Mouse (Mus musculus): ENCODE data around the gene Spag5. TPM values are rescaled to one million over a fixed set of nuclear protein-coding genes. Genes with fewer than 3 reads are reported as not detected.

The Spag5 gene
- polyA plus RNA-seq, 1 experiment from 2014 or later: 1.4 TPM

DNA sequence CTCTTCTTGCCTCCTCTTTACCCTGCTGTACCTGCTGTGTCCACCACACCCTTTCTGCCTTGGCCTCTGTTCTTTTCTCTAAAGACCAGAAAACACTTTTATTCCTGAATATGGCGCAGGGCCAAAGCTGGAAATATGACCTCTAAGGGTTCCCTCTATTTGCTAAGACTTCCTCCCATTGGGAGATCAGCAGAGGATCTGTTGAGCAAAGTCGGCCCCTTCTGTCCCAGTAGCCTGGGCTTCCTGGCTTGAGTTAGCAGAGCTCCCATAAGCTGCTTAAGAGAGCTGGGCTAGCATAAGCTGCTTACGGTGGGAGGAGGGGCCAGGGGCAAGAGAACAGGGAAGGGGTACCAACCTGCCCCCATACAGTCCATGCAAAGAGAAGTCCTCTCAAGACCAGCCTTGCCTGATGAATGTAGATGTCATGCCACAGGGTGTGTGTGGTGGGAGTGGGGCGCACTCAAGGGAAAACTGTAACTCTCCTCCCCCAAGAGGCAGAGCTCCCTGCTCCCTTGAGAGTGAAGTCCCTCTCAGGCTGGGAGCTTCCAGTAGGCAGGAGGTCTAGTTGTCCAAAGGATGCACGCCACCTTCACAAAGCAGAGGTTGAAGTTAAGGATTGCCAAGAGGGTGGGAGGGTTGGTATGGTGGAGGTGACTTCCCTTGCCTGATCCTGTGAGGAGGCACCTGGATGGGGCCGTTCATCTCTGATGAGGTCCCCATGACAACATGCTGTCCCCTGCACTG lies 45.2 kb downstream of the Spag5 start:
- H3K27ac ChIP-seq (ENCODE audit: low read length): peak overlapping the region; percentile 43; the same call in 1 of the 2 replicates
- WGBS: 68% methylated on average over 6 of the region's 6 CpGs
- no peaks in the 10 kb centered on the region for H3K9me3 ChIP-seq (ENCODE audit: low read length)
- no peak overlapping the region for H3K4me2 ChIP-seq (replicated peaks; ENCODE audit: low read depth, low read length)
- no peak overlapping the region for H3K9ac ChIP-seq (replicated peaks; ENCODE audit: low read depth)
- H3K4me1 ChIP-seq (ENCODE audit: insufficient read depth, low read depth, low read length): peaks cover 22% of the 10 kb centered on the region
- H3K36me3 ChIP-seq (ENCODE audit: insufficient read depth, low read length): no peaks in the 10 kb centered on the region
- TF ChIP-seq CTCF (IDR thresholded peaks at IDR 0.05) (no peak), EP300 (IDR thresholded peaks at IDR 0.05) (no peak)
- DNase-seq (ENCODE audit: low spot score) (no peak), ATAC-seq (no peak)
- H3K4me3 ChIP-seq (ENCODE audit: low read depth, low read length): no peak overlapping the region
- H3K27me3 ChIP-seq (replicated peaks; ENCODE audit: insufficient read depth, low read length): no peaks in the 10 kb centered on the region

DNA sequence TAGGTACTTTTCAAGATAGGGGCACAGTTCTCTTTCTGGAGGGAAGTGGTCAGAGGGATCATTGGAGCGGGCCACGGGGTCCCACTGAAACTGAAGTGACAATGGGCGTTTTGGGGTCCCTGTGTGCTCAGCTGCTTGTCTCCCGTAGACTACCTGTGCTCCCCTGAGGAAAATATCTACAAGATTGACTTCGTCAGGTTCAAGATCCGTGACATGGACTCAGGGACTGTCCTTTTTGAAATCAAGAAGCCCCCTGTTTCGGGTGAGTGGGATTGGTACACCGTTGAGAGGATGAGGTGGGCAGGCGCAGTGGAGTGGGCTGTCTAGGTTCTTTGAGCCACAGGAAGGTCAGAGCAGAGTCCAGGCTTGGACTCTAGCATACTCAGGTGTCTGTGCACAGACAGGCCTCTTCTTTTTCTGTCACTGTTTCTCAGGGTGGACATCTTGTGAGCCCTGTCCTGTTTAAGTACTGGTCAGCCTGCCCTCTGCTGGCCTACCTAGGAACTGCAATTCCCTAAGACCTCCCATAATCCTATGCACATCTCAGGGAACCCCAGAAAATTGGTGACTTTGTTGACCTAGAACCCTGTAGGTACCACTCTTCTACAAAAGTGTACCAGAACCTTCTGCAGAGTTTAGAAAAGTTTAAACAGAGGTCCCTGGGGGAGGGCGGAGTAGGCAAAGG lies 45.9 kb downstream of the Spag5 start:
- H3K27me3 ChIP-seq (replicated peaks; ENCODE audit: insufficient read depth, low read length): no peaks in the 10 kb centered on the region
- H3K9ac ChIP-seq (replicated peaks; ENCODE audit: low read depth): no peak overlapping the region
- H3K4me2 ChIP-seq (replicated peaks; ENCODE audit: low read depth, low read length): no peak overlapping the region
- DNase-seq (ENCODE audit: low spot score) (peak; percentile 82), ATAC-seq (peak; percentile 24)
- no peak overlapping the region for H3K4me3 ChIP-seq (ENCODE audit: low read depth, low read length)
- H3K4me1 ChIP-seq (ENCODE audit: insufficient read depth, low read depth, low read length): peaks cover 22% of the 10 kb centered on the region
- 92% methylated on average over 10 of the region's 10 CpGs for WGBS
- TF ChIP-seq EP300 (IDR thresholded peaks at IDR 0.05) (no peak), CTCF (IDR thresholded peaks at IDR 0.05) (peak; percentile 88)
- H3K27ac ChIP-seq (ENCODE audit: low read length): peak overlapping the region; percentile 11; the same call in 1 of the 2 replicates
- H3K9me3 ChIP-seq (ENCODE audit: low read length): no peaks in the 10 kb centered on the region
- no peaks in the 10 kb centered on the region for H3K36me3 ChIP-seq (ENCODE audit: insufficient read depth, low read length)

DNA sequence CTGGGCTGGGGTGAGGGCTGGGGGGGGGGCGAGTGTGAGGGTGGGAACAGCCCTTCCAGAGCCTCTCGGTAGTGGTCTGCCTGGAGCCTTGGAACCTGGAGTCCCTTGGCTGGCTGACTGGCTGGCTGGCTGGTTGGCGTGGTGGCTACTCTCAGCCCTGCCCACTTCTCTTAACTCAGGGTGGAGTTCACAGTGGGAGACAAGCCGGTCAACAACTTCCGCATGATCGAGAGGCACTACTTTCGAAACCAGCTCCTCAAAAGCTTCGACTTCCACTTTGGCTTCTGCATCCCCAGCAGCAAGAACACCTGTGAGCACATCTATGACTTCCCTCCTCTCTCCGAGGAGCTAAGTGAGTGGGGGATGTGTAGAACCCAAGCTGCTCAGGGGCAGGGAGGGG lies 46.6 kb downstream of the Spag5 start:
- DNase-seq (ENCODE audit: low spot score): peak; percentile 84
- H3K9ac ChIP-seq (replicated peaks; ENCODE audit: low read depth): no peak overlapping the region
- H3K9me3 ChIP-seq (ENCODE audit: low read length): no peaks in the 10 kb centered on the region
- no peak overlapping the region for H3K4me3 ChIP-seq (ENCODE audit: low read depth, low read length)
- 74% methylated on average over 9 of the region's 9 CpGs for WGBS
- H3K27ac ChIP-seq (ENCODE audit: low read length): peak overlapping the region; percentile 11; the same call in 1 of the 2 replicates
- no peak for TF ChIP-seq CTCF (IDR thresholded peaks at IDR 0.05)
- TF ChIP-seq EP300 (IDR thresholded peaks at IDR 0.05): no peak
- peak; percentile 51 for ATAC-seq
- H3K27me3 ChIP-seq (replicated peaks; ENCODE audit: insufficient read depth, low read length): no peaks in the 10 kb centered on the region
- H3K36me3 ChIP-seq (ENCODE audit: insufficient read depth, low read length): no peaks in the 10 kb centered on the region
- no peak overlapping the region for H3K4me2 ChIP-seq (replicated peaks; ENCODE audit: low read depth, low read length)
- H3K4me1 ChIP-seq (ENCODE audit: insufficient read depth, low read depth, low read length): peaks cover 22% of the 10 kb centered on the region

DNA sequence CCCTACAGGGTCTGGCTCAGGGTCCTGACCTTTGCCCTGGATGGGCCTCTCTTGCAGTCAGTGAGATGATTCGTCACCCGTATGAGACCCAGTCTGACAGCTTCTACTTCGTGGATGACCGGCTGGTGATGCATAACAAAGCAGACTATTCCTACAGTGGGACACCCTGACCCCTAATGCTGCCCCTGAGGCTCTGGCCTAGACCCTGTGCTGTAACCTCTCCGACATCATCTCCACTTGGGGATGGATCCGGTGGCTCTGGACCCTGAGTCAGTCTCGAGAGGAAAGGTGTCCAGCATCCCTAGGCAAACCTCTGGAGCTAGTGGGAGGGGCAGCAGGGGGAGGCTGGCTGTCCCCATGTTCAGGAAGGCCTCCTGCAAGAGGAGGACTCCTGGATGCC lies 47.1 kb downstream of the Spag5 start:
- H3K4me2 ChIP-seq (replicated peaks; ENCODE audit: low read depth, low read length): 0 out of 2 replicates have a peak overlapping the region, but pooled peaks have one; percentile 1
- H3K27me3 ChIP-seq (replicated peaks; ENCODE audit: insufficient read depth, low read length): no peaks in the 10 kb centered on the region
- no peaks in the 10 kb centered on the region for H3K36me3 ChIP-seq (ENCODE audit: insufficient read depth, low read length)
- H3K4me3 ChIP-seq (ENCODE audit: low read depth, low read length): no peak overlapping the region
- no peak overlapping the region for H3K9ac ChIP-seq (replicated peaks; ENCODE audit: low read depth)
- H3K27ac ChIP-seq (ENCODE audit: low read length): no peak overlapping the region
- 46% methylated on average over 7 of the region's 7 CpGs for WGBS
- ATAC-seq (no peak), DNase-seq (ENCODE audit: low spot score) (no peak)
- TF ChIP-seq CTCF (IDR thresholded peaks at IDR 0.05) (no peak), EP300 (IDR thresholded peaks at IDR 0.05) (no peak)
- peaks cover 22% of the 10 kb centered on the region for H3K4me1 ChIP-seq (ENCODE audit: insufficient read depth, low read depth, low read length)
- H3K9me3 ChIP-seq (ENCODE audit: low read length): no peaks in the 10 kb centered on the region

- TF ChIP-seq CTCF (IDR thresholded peaks at IDR 0.05) (no peak), EP300 (IDR thresholded peaks at IDR 0.05) (no peak)
- no peak overlapping the region for H3K27ac ChIP-seq (ENCODE audit: low read length)
- peak; percentile 35 for DNase-seq (ENCODE audit: low spot score)
- no peak overlapping the region for H3K9ac ChIP-seq (replicated peaks; ENCODE audit: low read depth)
- no peaks in the 10 kb centered on the region for H3K27me3 ChIP-seq (replicated peaks; ENCODE audit: insufficient read depth, low read length)
- WGBS: 62% methylated on average over 4 of the region's 4 CpGs
- peak; percentile 31; the same call in 1 of the 2 replicates for ATAC-seq
- H3K36me3 ChIP-seq (ENCODE audit: insufficient read depth, low read length): no peaks in the 10 kb centered on the region
- no peak overlapping the region for H3K4me3 ChIP-seq (ENCODE audit: low read depth, low read length)
- no peak overlapping the region for H3K4me2 ChIP-seq (replicated peaks; ENCODE audit: low read depth, low read length)
- H3K4me1 ChIP-seq (ENCODE audit: insufficient read depth, low read depth, low read length): peaks cover 17% of the 10 kb centered on the region
- no peaks in the 10 kb centered on the region for H3K9me3 ChIP-seq (ENCODE audit: low read length)
These were observed 48.4 kb downstream of the Spag5 start for GRCm38 (mm10) chr11:78349441-78350358.

GRCm38 (mm10) chr11:78353081-78353480 lies 51.8 kb downstream of the Spag5 start:
- ATAC-seq: no peak
- TF ChIP-seq CTCF (IDR thresholded peaks at IDR 0.05) (no peak), EP300 (IDR thresholded peaks at IDR 0.05) (no peak)
- 59% methylated on average over 1 of the region's 1 CpGs for WGBS
- Histone ChIP-seq H3K4me2 (replicated peaks; ENCODE audit: low read depth, low read length) (no peak overlapping the region), H3K9ac (replicated peaks; ENCODE audit: low read depth) (no peak overlapping the region), H3K27me3 (replicated peaks; ENCODE audit: insufficient read depth, low read length) (no peaks in the 10 kb centered on the region), H3K36me3 (ENCODE audit: insufficient read depth, low read length) (no peaks in the 10 kb centered on the region), H3K4me3 (ENCODE audit: low read depth, low read length) (no peak overlapping the region), H3K4me1 (ENCODE audit: insufficient read depth, low read depth, low read length) (peaks cover 3% of the 10 kb centered on the region), H3K27ac (ENCODE audit: low read length) (no peak overlapping the region), H3K9me3 (ENCODE audit: low read length) (no peaks in the 10 kb centered on the region)
- DNase-seq (ENCODE audit: low spot score): no peak

Data from lung, postnatal 0 days (tissue).